Mouse (Mus musculus) megakaryocyte, embryonic 14.5 days (primary cell): ENCODE measurements around the gene Adamts9. TPM values are rescaled to one million over a fixed set of nuclear protein-coding genes. Genes with fewer than 3 reads are reported as not detected.

Experiments used
- H3K27me3 ChIP-seq: replicated peaks from 2 replicates; pipeline ENCODE3; 2012; ENCODE audit warnings: inconsistent platforms
- H3K36me3 ChIP-seq: replicated peaks from 2 replicates; pipeline ENCODE3; 2012; ENCODE audit warnings: low read length, inconsistent platforms, mixed read lengths
- H3K4me1 ChIP-seq: 2 replicates; pipeline ENCODE4 v1.6.1; 2012; ENCODE audit warnings: inconsistent platforms
- H3K4me3 ChIP-seq: replicated peaks from 2 replicates; pipeline ENCODE3; 2012; ENCODE audit warnings: moderate library complexity, mild to moderate bottlenecking, inconsistent platforms
- H3K9me3 ChIP-seq: 2 replicates; pipeline ENCODE4 v1.6.1; 2012; ENCODE audit warnings: inconsistent platforms
- FLI1 ChIP-seq: IDR thresholded peaks from 2 replicates; pipeline ENCODE4 v1.6.1; 2012; ENCODE audit warnings: low read length, inconsistent platforms, mixed read lengths
- GATA1 ChIP-seq: IDR thresholded peaks from 3 replicates; pipeline ENCODE4 v1.6.1; 2012; ENCODE audit warnings: mixed read lengths, low read length, inconsistent platforms, borderline replicate concordance
- polyA plus RNA-seq: library from polyadenylated mRNA; stranded (reverse); fragments of >175 nt; gene quantifications from 2 replicates; pipeline ENCODE4 v1.2.3, GENCODE M21; 2012; ENCODE audit warnings: low replicate concordance; ENCODE audit not compliant: insufficient read depth

The Adamts9 gene
- polyA plus RNA-seq, 1 experiment = not detected

DNA sequence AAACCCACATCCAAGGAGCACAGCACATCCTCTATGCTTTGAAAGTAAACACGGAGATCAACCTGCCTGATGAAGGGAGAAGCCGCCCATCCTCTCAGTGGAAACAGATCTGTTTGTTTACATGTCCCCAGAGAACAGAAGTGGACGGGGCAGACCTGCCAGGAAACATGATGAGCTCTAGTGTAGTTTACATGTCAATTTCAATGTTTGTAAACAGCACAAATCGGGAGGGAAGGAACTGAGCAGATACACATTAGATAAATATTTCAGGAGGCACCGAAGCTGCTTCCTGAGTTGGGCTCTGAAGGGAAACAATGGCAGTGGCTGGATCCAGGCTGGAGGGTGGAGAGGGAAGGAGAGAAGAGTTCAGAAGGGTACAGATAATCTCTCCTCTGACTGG lies 187.5 kb downstream of the Adamts9 start:
- no peaks in the 10 kb centered on the region for H3K4me1 ChIP-seq
- no peak for TF ChIP-seq GATA1
- TF ChIP-seq FLI1 = no peak
- H3K27me3 ChIP-seq = no peaks in the 10 kb centered on the region
- peaks cover 4% of the 10 kb centered on the region; the same call in 1 of the 2 replicates for H3K9me3 ChIP-seq
- H3K36me3 ChIP-seq = no peaks in the 10 kb centered on the region
- H3K4me3 ChIP-seq = no peak overlapping the region

DNA sequence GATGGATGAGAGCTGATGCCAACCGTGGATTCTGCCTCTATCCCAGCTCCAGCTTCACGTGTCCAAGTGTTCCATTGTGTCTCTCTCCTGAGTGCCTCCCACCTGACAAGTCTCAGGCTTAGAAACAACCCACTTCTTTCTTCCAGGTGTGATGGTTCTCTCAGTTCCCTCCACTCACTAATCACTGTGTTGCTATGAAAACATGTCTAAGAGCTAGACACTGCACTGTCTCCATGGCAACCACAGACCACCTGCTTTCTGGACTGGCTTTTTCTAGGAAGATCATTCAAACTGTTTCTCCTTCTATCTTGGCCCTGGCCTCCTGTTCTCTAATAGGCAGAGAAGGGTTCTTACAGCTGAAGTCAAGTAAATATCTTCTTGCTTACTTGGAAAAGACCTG lies 190.6 kb downstream of the Adamts9 start:
- TF ChIP-seq FLI1 (no peak), GATA1 (no peak)
- peaks cover 7% of the 10 kb centered on the region; the same call in 1 of the 2 replicates for H3K9me3 ChIP-seq

DNA sequence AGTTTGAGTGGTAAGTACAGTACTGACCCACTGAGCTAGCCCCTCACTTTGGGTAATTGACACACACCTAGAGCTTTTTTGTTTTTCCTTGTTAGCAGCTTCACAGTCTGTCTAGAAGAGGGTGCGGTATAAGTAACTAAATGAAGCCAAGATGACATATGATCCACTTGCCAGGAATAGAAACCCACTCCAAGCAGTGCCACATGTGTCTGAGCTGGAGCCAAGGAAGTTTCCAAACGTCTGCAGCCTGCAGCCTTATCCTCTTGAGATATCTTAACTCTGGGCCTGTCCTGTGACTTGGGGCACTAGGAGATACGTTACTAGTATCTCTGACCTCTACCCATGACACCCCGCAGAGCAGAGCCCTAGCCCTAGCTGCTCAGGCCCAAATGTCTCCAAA lies 193.9 kb downstream of the Adamts9 start:
- H3K4me3 ChIP-seq = no peak overlapping the region
- H3K9me3 ChIP-seq = peaks cover 8% of the 10 kb centered on the region; the same call in 1 of the 2 replicates
- no peaks in the 10 kb centered on the region for H3K4me1 ChIP-seq
- no peaks in the 10 kb centered on the region for H3K27me3 ChIP-seq
- TF ChIP-seq GATA1 (no peak), FLI1 (no peak)
- H3K36me3 ChIP-seq = no peaks in the 10 kb centered on the region

More for the DNA sequence above, 190.6 kb downstream of the Adamts9 start:
- Histone ChIP-seq H3K4me1 (no peaks in the 10 kb centered on the region), H3K27me3 (no peaks in the 10 kb centered on the region), H3K4me3 (no peak overlapping the region), H3K36me3 (no peaks in the 10 kb centered on the region)

DNA sequence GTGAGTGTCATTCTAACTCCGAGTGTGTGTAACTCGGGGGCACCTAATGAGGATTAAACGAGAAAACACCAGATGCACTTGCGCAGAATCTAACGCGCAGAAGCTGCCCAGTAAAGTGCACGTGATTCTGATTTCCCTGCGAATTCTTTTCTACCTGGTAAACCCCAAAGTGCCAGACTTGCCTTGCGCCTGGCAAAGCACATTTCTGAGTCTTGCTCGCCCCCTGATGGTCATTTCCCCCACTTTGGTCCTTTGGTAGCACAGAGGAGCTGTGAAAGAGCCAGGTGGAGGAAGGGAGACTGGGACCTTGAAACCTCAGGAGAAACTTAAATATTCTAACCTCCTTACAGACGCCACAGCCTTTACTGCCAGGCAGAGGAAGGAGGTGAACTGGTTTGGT lies 199.7 kb downstream of the Adamts9 start:
- Histone ChIP-seq H3K36me3 (no peaks in the 10 kb centered on the region), H3K9me3 (peaks cover 43% of the 10 kb centered on the region), H3K4me3 (no peak overlapping the region), H3K27me3 (no peaks in the 10 kb centered on the region), H3K4me1 (no peaks in the 10 kb centered on the region)
- TF ChIP-seq GATA1 = no peak
- no peak for TF ChIP-seq FLI1

DNA sequence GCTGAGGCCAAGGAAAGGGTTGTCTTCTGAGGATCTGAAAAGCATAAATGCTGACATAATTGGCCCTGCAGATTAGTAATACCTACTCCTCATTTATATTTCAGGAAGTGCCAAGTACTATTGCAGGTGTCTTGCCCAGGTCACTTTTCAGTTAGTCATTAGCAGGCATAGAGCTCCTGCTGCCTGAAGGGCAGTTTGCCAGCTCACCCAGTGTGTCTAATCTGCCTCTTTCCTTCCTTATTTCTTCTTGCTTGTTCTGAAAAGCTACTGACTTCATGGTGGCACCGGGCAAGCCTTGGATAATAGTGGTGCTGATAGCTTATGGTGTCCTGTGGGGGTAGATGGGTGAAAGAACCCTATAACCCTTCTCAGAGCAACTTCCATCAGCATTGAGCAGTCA lies 206.2 kb downstream of the Adamts9 start:
- Histone ChIP-seq H3K4me1 (no peaks in the 10 kb centered on the region), H3K4me3 (no peak overlapping the region), H3K27me3 (no peaks in the 10 kb centered on the region), H3K36me3 (no peaks in the 10 kb centered on the region), H3K9me3 (peaks cover 31% of the 10 kb centered on the region)
- TF ChIP-seq FLI1 (no peak), GATA1 (no peak)

DNA sequence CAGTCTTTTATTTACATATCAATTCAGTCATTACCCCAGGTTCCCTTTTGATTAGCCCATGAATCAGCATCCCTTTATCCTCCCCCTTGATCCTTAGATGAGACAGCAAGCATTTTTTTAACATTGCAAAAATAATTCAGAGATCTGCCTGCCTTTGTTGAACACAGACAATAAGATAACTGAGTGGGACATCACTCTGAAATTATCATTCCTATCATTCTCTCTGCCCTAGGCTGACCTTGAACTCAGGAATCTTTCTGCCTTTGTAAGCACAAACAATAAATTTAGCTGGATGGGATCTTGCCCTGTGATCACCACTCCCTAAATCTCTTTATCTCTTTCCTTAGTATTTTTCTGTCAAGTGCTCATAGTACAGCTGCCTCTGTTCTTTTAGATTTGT lies 209.6 kb downstream of the Adamts9 start:
- no peak for TF ChIP-seq FLI1
- TF ChIP-seq GATA1 = no peak
- Histone ChIP-seq H3K4me1 (no peaks in the 10 kb centered on the region), H3K9me3 (peaks cover 9% of the 10 kb centered on the region), H3K4me3 (no peak overlapping the region), H3K36me3 (no peaks in the 10 kb centered on the region), H3K27me3 (no peaks in the 10 kb centered on the region)

DNA sequence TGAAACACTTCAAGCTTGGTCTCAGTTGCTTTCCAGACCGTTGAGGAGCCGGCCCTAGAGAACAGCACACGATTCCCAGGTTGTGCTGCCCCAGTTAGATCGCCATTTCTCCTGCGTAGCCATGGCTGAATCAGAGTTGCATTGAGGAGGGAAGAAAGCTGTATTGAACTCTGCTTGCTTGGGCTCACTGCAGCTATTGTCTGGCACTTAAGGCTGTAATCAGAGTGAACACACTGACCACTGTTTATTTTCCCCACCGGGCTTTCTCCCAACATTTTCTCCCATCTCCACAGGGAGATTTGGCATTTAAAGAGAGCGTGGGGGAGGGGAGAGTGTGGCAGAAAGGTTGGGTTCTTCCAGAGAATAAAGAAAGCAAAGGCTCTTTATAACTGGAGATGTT lies 214.8 kb downstream of the Adamts9 start:
- Histone ChIP-seq H3K9me3 (0 out of 2 replicates have a peak, but pooled peaks cover 2% of the 10 kb centered on the region), H3K4me1 (no peaks in the 10 kb centered on the region), H3K27me3 (no peaks in the 10 kb centered on the region), H3K4me3 (no peak overlapping the region), H3K36me3 (no peaks in the 10 kb centered on the region)
- no peak for TF ChIP-seq GATA1
- TF ChIP-seq FLI1 = no peak

DNA sequence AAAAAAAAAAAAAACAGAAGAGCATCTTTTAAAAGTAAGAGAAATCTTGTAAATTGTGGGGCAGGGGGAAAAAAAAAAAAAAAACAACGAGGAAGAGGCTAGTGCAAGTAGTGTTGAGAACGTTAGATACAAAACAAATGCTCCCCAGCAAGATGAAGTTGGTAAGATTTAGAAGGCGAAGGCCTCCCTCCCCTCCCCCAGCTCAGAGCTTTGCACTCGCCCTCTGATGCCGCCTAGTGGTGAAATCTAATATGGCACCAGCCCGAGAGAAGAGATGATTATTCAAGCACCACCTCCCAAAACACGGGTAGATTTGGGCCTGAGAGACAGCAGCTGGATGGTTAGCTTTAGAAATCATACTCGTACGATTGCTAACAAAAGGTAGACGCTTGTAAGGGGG lies 215.2 kb downstream of the Adamts9 start:
- TF ChIP-seq GATA1 (no peak), FLI1 (no peak)
- Histone ChIP-seq H3K36me3 (no peaks in the 10 kb centered on the region), H3K9me3 (0 out of 2 replicates have a peak, but pooled peaks cover 2% of the 10 kb centered on the region), H3K27me3 (no peaks in the 10 kb centered on the region), H3K4me3 (no peak overlapping the region), H3K4me1 (no peaks in the 10 kb centered on the region)

DNA sequence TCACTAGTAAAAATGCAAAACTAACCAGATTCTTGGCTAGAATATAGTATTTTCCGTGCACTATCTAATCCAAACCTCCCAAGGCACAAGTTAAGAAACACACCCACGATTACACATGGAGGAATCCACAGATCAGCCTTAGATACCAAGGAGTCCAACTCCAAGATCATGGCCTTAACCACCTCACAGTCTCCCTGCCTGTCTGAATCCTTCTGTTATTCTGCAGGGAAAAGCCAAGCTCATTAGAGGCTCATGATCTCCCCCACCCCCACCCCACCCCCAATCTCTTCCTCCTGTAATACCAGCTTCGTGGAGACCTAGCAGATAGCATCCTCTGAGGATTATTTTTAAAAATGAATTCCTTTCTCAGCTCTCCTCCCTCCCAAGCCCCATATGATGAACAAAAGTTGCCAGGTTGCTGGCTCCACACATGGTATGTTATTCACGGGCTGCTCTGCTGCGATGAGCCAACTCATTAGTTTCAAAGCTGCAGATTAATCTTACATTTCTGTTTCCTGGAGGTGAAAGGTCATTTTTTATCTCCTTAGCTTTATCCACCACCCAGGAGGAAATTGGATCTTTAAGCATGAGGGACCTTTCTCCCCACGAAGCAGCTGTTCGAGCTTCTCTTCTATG lies 215.8 kb downstream of the Adamts9 start:
- TF ChIP-seq GATA1 = no peak
- no peak for TF ChIP-seq FLI1
- no peak overlapping the region for H3K4me3 ChIP-seq
- 0 out of 2 replicates have a peak, but pooled peaks cover 2% of the 10 kb centered on the region for H3K9me3 ChIP-seq

DNA sequence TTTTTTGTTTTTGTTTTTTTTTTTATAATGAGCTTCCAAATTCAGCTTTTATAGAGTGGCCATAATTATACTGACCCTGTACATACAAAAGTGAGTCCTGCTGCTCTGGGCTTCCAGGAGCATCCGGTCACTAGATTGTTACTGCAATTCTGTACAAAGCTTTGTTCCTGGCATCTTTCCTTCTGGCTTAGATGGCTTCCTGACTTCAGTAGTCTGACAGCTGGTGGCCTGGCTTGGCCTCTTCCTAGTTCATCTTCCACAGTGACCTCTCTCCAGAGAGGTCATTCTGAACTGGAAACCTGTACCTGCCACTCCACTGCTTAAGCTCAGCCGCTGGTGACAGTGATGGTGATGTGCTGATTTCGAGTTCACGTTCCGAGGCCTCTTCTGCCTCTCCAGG lies 217.2 kb downstream of the Adamts9 start:
- Histone ChIP-seq H3K4me3 (no peak overlapping the region), H3K36me3 (no peaks in the 10 kb centered on the region), H3K9me3 (0 out of 2 replicates have a peak, but pooled peaks cover 2% of the 10 kb centered on the region), H3K4me1 (no peaks in the 10 kb centered on the region), H3K27me3 (no peaks in the 10 kb centered on the region)
- TF ChIP-seq GATA1 = no peak
- TF ChIP-seq FLI1 = no peak

More for the DNA sequence above, 215.8 kb downstream of the Adamts9 start:
- Histone ChIP-seq H3K36me3 (no peaks in the 10 kb centered on the region), H3K4me1 (no peaks in the 10 kb centered on the region), H3K27me3 (no peaks in the 10 kb centered on the region)
